Mouse (Mus musculus) central nervous system, embryonic 18 days (tissue): Measurements from ENCODE around the gene Scube1. TPM values are rescaled to one million over a fixed set of nuclear protein-coding genes. Genes with fewer than 3 reads are reported as not detected.

Experiments used
- polyA plus RNA-seq: library from polyadenylated mRNA; depleted of rRNA; stranded (reverse); fragments of >200 nt; gene quantifications from 2 replicates; pipeline ENCODE4 v1.2.3, GENCODE M21; 2012; rRNA removed

The Scube1 gene
- polyA plus RNA-seq: 14.6 and 22.6 TPM in 2 replicates

DNA sequence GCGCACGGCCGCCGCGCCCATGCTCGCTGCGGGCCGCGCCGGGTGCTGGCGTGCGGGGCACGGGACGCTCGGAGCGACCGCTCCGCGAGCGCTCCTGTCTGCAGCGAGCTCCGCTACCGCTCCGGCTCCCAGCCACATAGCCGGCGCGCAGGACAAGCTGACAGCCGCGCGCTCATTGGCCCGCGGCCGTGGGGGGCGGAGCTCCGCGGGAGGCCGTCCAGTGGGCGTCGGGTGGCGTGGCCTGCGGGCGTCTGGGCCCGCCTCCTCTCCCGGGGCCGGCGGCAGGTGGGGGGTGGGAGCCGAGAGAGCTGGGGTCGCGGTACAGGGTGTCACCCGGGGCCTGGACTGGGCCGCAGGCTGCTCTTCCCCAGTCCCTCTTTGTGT is at the start of gene Scube1:
TSS of gene Scube1 (minus strand) at position 136 of the 384 bp plus-strand sequence.

DNA sequence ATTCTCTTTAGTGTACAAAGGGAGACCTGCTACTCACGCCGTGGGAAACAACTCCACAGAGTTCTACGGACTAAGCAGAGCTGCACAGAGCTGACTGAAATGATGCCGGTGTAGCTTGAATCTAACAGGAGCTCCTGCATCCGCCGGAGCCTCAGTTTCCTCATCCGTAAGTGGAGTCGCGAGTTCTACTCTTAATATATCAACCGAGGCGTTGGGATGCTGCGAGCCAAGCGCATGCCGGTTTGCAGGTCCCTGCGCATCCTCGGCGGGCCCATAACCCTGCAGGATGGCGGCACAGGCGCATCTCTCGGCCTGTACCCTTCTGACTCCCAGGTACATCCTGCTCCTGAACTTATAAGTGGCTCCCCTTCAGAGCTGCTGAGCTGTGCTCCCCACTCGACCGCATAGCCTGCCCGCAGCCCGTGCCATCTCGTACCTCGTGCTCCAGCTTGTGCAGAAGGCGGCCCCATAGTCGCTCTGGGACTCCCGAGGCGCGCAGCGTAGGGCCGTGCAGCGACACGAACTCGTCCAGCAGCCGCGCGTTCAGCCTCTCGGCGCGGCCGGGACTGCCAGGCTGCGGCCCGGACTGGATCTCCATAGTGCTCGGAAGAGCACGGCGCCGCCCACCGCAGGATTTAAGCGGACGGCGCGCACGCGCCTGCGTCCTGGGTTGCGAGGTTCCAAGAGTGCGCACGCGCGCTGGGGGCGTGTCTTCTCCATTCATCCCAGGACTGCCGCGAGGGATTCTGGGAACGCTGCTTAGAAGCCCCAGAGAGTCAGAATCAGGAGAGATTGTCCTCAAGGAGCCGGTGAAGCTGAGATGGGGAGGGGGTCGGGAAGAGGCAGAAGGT is 130.1 kb downstream of the Scube1 start, which contains the start of gene Ttll12:
TSS of gene Ttll12 (minus strand) at position 645 of the 851 bp plus-strand sequence.

DNA sequence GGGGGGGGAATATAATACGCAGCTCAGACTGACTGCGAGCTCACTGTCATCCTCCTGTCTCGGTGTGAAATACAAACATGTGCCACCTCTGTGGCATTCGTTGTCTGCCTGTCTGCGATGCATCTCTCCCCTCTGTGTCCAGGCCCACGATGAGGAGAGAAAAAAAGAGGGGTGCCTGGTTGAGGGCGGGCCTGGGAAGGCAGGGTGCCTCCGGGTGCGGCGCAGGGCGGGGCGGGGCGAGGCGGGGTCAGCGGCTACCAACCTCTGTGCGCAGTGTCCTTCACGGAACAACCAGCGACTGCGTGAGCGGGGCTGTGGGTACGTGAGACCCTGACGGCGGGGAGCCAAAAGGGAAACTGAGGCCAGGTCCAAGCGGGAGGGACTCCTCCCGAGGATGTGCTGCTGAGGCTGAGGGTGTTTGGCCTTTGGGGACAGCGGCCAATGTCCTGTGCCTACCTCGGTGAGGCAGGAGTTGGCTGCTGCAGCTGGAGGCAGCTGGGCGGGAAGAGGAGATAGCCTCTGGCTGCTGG is 161.4 kb downstream of the Scube1 start, which contains the start of the genes Tspo and Mcat:
TSS of gene Tspo (plus strand) at position 266 of the 530 bp plus-strand sequence.
TSS of gene Mcat (minus strand) at position 461 of the 530 bp plus-strand sequence.

Other genes with a start within 250 kb of the Scube1 start
- 65.1 and 72.2 TPM in 2 replicates for gene Ttll1, start 214.1 kb downstream of the Scube1 start, polyA plus RNA-seq
- gene Bik, start 198.2 kb downstream of the Scube1 start, polyA plus RNA-seq: 0.47 and 0.62 TPM in 2 replicates
- gene Tspo, start 161.4 kb downstream of the Scube1 start, polyA plus RNA-seq: 7.9 and 10.1 TPM in 2 replicates
- gene Mcat, start 161.2 kb downstream of the Scube1 start, polyA plus RNA-seq: 31.2 and 31.6 TPM in 2 replicates
- gene Ttll12, start 129.9 kb downstream of the Scube1 start, polyA plus RNA-seq: 36.8 and 40.6 TPM in 2 replicates
- gene Mpped1, start 54.4 kb upstream of the Scube1 start, polyA plus RNA-seq: 171 and 254 TPM in 2 replicates